Mouse (Mus musculus): ENCODE data around the gene 9530077C05Rik. TPM values are rescaled to one million over a fixed set of nuclear protein-coding genes. Genes with fewer than 3 reads are reported as not detected.

The 9530077C05Rik gene
- polyA plus RNA-seq, 1 experiment from 2014 or later, result 9.2 TPM

- WGBS, result 93% methylated on average over 3 of the region's 3 CpGs
- H3K36me3 ChIP-seq, result peaks cover 52% of the 10 kb centered on the region
Measured at GRCm38 (mm10) chr9:22461946-22462345, 50.6 kb downstream of the 9530077C05Rik start.

GRCm38 (mm10) chr9:22466212-22466611 lies 54.9 kb downstream of the 9530077C05Rik start:
- no peaks in the 10 kb centered on the region for H3K9me3 ChIP-seq
- H3K9ac ChIP-seq (replicated peaks), result no peak overlapping the region
- no peak overlapping the region for H3K4me2 ChIP-seq
- H3K4me1 ChIP-seq (replicated peaks), result no peaks in the 10 kb centered on the region
- 95% methylated on average over 5 of the region's 5 CpGs for WGBS
- no peak overlapping the region for H3K27ac ChIP-seq
- no peaks in the 10 kb centered on the region for H3K27me3 ChIP-seq
- no peak overlapping the region for H3K4me3 ChIP-seq (replicated peaks)
- ATAC-seq (ENCODE audit: insufficient number of reproducible peaks, insufficient read depth, low FRiP score, low TSS enrichment, low read depth), result no peak
- H3K36me3 ChIP-seq, result peaks cover 32% of the 10 kb centered on the region

More at GRCm38 (mm10) chr9:22461946-22462345, 50.6 kb downstream of the 9530077C05Rik start:
- H3K4me3 ChIP-seq (replicated peaks), result no peak overlapping the region
- no peak overlapping the region for H3K4me2 ChIP-seq
- no peak for ATAC-seq (ENCODE audit: insufficient number of reproducible peaks, insufficient read depth, low FRiP score, low TSS enrichment, low read depth)
- H3K27me3 ChIP-seq, result no peaks in the 10 kb centered on the region
- H3K27ac ChIP-seq, result no peak overlapping the region
- H3K9me3 ChIP-seq, result no peaks in the 10 kb centered on the region
- H3K4me1 ChIP-seq (replicated peaks), result 0 out of 2 replicates have a peak, but pooled peaks cover 5% of the 10 kb centered on the region
- H3K9ac ChIP-seq (replicated peaks), result no peak overlapping the region

DNA sequence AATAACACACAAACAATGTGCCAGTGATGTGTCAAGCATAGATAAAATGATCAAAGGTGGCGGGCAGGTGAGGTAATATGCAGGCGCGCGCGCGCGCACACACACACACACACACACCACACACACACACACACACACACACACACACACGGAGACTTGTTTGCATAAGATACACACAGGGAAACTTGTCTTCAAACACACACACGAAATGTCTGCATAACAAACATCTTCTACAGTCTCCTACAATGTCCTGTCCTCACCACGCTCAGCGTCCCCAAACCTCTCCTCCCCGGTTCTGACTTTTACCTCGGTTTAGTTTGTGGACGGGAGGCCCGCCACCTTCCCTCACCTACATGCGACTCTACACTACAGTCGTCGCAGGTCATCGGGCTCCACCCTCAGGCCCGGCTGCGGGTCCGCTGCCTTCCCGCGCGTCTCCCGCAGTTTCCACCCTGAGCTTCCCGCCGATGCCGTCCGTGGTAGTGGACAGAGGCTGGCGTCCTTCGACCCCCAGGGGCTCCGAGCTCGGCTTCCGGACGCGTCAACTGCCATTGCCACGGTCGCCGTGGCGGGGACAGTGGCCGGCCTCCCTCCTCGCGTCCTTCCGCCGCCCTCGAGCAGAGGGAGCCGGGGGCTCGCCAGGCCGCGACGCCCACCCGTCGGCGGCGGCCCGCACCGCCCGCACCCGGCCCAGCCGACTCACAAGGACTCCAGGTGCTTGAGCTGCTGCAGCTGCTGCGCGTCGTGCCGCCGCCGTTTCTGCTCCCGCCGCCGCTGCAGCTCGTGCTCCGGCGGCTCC lies 56.3 kb downstream of the 9530077C05Rik start:
- H3K27ac ChIP-seq, result peak overlapping the region; percentile 92
- H3K27me3 ChIP-seq, result no peaks in the 10 kb centered on the region
- H3K4me1 ChIP-seq (replicated peaks), result no peaks in the 10 kb centered on the region
- no peaks in the 10 kb centered on the region for H3K9me3 ChIP-seq
- under 1% methylated on average over 71 of the region's 73 CpGs for WGBS
- H3K36me3 ChIP-seq, result peaks cover 20% of the 10 kb centered on the region; the same call in 1 of the 2 replicates
- ATAC-seq (ENCODE audit: insufficient number of reproducible peaks, insufficient read depth, low FRiP score, low TSS enrichment, low read depth), result peak; percentile 65
- H3K4me2 ChIP-seq, result peak overlapping the region; percentile 70
- peak overlapping the region; percentile 86 for H3K4me3 ChIP-seq (replicated peaks)
- H3K9ac ChIP-seq (replicated peaks), result peak overlapping the region; percentile 95

DNA sequence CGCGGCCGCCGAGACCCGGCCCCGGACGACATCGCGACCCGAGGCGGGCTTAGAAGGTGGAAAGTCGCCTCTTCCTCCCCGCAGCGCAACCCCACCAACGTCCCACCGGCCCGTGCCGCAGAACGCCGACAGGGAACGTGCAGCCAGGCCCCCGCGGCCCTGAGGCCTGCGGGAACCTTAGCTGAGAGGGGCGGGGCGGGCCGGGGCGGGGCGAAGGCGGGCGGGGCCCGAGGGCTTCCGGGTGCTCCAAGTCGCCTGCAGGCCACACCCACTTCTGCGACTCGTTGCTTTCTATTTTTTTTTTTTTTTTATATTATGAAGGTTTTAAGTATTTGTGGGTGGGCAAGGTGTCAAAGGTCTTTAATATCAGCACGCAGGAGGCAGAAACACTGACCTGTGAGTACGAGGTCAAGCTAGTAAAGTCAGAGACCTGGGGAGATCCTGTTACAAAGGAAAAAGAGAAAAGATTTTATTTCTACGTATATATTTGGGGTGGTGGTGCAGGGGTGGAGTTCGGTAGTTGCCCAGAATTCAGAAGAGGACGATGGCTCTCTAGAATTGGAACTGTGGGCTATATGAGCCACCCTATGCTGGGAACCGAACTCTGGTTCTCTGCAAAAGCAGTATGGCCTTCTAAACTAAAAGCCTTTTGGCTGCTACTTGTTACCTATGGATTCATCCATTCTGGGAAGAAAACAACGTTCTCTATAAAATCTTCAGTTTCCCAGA lies 57.0 kb downstream of the 9530077C05Rik start:
- H3K4me1 ChIP-seq (replicated peaks), result no peaks in the 10 kb centered on the region
- peak overlapping the region; percentile 95 for H3K9ac ChIP-seq (replicated peaks)
- 3% methylated on average over 43 of the region's 43 CpGs for WGBS
- H3K4me3 ChIP-seq (replicated peaks), result peak overlapping the region; percentile 86
- peak; percentile 85 for ATAC-seq (ENCODE audit: insufficient number of reproducible peaks, insufficient read depth, low FRiP score, low TSS enrichment, low read depth)
- peaks cover 17% of the 10 kb centered on the region; the same call in 1 of the 2 replicates for H3K36me3 ChIP-seq
- no peaks in the 10 kb centered on the region for H3K9me3 ChIP-seq
- no peaks in the 10 kb centered on the region for H3K27me3 ChIP-seq
- H3K27ac ChIP-seq, result peak overlapping the region; percentile 92
- H3K4me2 ChIP-seq, result peak overlapping the region; percentile 70

- no peak overlapping the region for H3K9ac ChIP-seq (replicated peaks)
- WGBS, result 77% methylated on average over 8 of the region's 8 CpGs
- no peaks in the 10 kb centered on the region for H3K4me1 ChIP-seq (replicated peaks)
- no peak overlapping the region for H3K4me2 ChIP-seq
- H3K9me3 ChIP-seq, result no peaks in the 10 kb centered on the region
- no peak overlapping the region for H3K4me3 ChIP-seq (replicated peaks)
- no peak overlapping the region for H3K27ac ChIP-seq
- no peaks in the 10 kb centered on the region for H3K27me3 ChIP-seq
- peaks cover 17% of the 10 kb centered on the region; the same call in 1 of the 2 replicates for H3K36me3 ChIP-seq
- no peak for ATAC-seq (ENCODE audit: insufficient number of reproducible peaks, insufficient read depth, low FRiP score, low TSS enrichment, low read depth)
Measured at GRCm38 (mm10) chr9:22468899-22469259, 57.6 kb downstream of the 9530077C05Rik start.

DNA sequence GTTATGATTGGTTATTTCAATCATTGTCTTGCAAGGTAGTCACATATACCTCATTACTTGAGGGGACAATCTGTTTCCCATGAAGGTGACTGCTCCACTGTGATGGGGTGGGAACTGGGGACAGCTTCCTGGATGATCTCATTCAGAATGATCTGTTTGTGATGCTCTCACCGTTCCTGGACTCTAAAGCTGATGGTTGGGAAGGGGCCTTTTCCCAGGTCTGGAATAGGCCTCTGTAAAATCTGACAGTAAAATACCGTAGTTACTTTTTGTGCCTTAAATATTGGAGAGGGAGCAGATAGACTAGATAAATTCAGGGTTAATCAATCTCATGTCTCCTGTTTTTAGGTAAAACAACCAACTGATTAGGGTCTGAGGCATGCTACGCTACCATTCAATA lies 58.3 kb downstream of the 9530077C05Rik start, which contains the start of gene Rp9:
Rp9 (minus strand) TSS at position 101 of the 400 bp plus-strand sequence.
- ATAC-seq (ENCODE audit: insufficient number of reproducible peaks, insufficient read depth, low FRiP score, low TSS enrichment, low read depth), result no peak
- H3K4me2 ChIP-seq, result peak within 1 kb of the TSS; percentile 70
- H3K36me3 ChIP-seq, result peaks cover 13% of the 10 kb centered on the region; the same call in 1 of the 2 replicates
- WGBS, result 91% methylated on average over 3 of the region's 3 CpGs
- H3K27me3 ChIP-seq, result no peaks in the 10 kb centered on the region
- peak within 1 kb of the TSS; percentile 45; the same call in 1 of the 2 replicates for H3K27ac ChIP-seq
- H3K4me1 ChIP-seq (replicated peaks), result no peaks in the 10 kb centered on the region
- H3K4me3 ChIP-seq (replicated peaks), result peak within 1 kb of the TSS; percentile 86
- H3K9me3 ChIP-seq, result no peaks in the 10 kb centered on the region
- H3K9ac ChIP-seq (replicated peaks), result no peak within 1 kb of the TSS; the same call in 1 of the 2 replicates

- peaks cover 3% of the 10 kb centered on the region; the same call in 1 of the 2 replicates for H3K4me1 ChIP-seq (replicated peaks)
- H3K36me3 ChIP-seq, result no peaks in the 10 kb centered on the region
- H3K4me3 ChIP-seq (replicated peaks), result peak within 1 kb of the TSS; percentile 68
- under 1% methylated on average over 25 of the region's 25 CpGs for WGBS
- peak within 1 kb of the TSS; percentile 59 for H3K27ac ChIP-seq
- peak within 1 kb of the TSS; percentile 66 for H3K9ac ChIP-seq (replicated peaks)
- H3K9me3 ChIP-seq, result no peaks in the 10 kb centered on the region
- H3K4me2 ChIP-seq, result peak within 1 kb of the TSS; percentile 81
- ATAC-seq (ENCODE audit: insufficient number of reproducible peaks, insufficient read depth, low FRiP score, low TSS enrichment, low read depth), result peak; percentile 100
- H3K27me3 ChIP-seq, result no peaks in the 10 kb centered on the region
Measured at GRCm38 (mm10) chr9:22475424-22475868, 64.1 kb downstream of the 9530077C05Rik start, which contains the start of gene Bbs9. Bbs9 (plus strand) TSS chr9:22475715.

DNA sequence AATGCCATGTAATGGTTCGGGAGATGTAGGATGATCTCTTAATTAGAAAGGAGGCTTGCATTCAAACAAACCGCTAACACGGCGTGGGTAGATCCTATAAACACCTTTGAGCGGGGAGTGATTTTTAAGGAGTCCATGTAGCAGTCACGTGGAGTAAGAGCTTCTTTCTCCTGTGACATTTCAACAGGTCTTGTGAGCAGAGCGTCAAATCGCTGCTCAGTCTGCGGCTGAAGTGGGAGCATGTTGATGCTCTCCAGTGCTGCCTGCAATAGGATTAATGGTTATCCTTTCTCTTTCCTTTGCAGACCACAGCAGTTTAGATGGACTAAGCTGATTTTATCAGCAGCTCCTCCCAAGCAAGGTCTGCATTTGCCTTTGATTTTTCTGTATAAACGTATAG lies 65.0 kb downstream of the 9530077C05Rik start:
- Histone ChIP-seq H3K4me1 (replicated peaks) (peaks cover 3% of the 10 kb centered on the region; the same call in 1 of the 2 replicates), H3K4me2 (peak overlapping the region; percentile 81), H3K27me3 (no peaks in the 10 kb centered on the region), H3K36me3 (no peaks in the 10 kb centered on the region), H3K9me3 (no peaks in the 10 kb centered on the region), H3K27ac (no peak overlapping the region), H3K9ac (replicated peaks) (peak overlapping the region; percentile 66), H3K4me3 (replicated peaks) (peak overlapping the region; percentile 68)
- no peak for ATAC-seq (ENCODE audit: insufficient number of reproducible peaks, insufficient read depth, low FRiP score, low TSS enrichment, low read depth)
- 5% methylated on average over 10 of the region's 10 CpGs for WGBS

DNA sequence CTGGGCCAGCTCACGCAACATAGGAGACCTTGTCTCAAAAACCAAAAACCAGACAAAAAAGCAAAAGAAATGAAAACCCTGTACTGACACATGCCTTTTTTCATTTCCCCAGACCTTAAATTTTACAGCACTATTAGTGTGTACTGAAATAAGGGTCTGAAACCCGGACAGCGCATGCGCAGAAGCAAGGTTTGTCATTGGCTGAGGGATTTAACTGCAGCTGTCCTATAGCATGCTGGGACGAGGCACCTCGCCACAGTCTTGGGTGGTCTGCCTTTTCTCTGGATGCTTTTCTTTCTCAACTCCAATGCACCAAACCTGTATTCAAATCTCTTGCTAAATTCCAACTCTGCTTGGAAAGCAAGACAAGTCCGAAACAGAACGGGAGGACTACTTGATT lies 67.6 kb downstream of the 9530077C05Rik start:
- no peak overlapping the region for H3K4me3 ChIP-seq (replicated peaks)
- no peaks in the 10 kb centered on the region for H3K36me3 ChIP-seq
- 88% methylated on average over 8 of the region's 8 CpGs for WGBS
- no peaks in the 10 kb centered on the region for H3K27me3 ChIP-seq
- ATAC-seq (ENCODE audit: insufficient number of reproducible peaks, insufficient read depth, low FRiP score, low TSS enrichment, low read depth), result no peak
- no peak overlapping the region for H3K27ac ChIP-seq
- no peaks in the 10 kb centered on the region for H3K9me3 ChIP-seq
- H3K9ac ChIP-seq (replicated peaks), result no peak overlapping the region
- peaks cover 3% of the 10 kb centered on the region; the same call in 1 of the 2 replicates for H3K4me1 ChIP-seq (replicated peaks)
- H3K4me2 ChIP-seq, result no peak overlapping the region

GRCm38 (mm10) chr9:22483866-22484561 lies 72.7 kb downstream of the 9530077C05Rik start:
- no peak for ATAC-seq (ENCODE audit: insufficient number of reproducible peaks, insufficient read depth, low FRiP score, low TSS enrichment, low read depth)
- 95% methylated on average over 8 of the region's 8 CpGs for WGBS
- no peak overlapping the region for H3K4me2 ChIP-seq

More at GRCm38 (mm10) chr9:22483866-22484561, 72.7 kb downstream of the 9530077C05Rik start:
- no peaks in the 10 kb centered on the region for H3K36me3 ChIP-seq
- no peak overlapping the region for H3K9ac ChIP-seq (replicated peaks)
- H3K27ac ChIP-seq, result no peak overlapping the region
- H3K9me3 ChIP-seq, result no peaks in the 10 kb centered on the region
- H3K4me1 ChIP-seq (replicated peaks), result peaks cover 4% of the 10 kb centered on the region; the same call in 1 of the 2 replicates
- no peaks in the 10 kb centered on the region for H3K27me3 ChIP-seq
- H3K4me3 ChIP-seq (replicated peaks), result no peak overlapping the region
